Mouse (Mus musculus): ENCODE data around the gene Nfkb1.

The Nfkb1 gene

GRCm38 (mm10) chr3:135670869-135671268, 20.5 kb downstream of the Nfkb1 start:
- no peak for DNase-seq (ENCODE audit: low spot score)

DNA sequence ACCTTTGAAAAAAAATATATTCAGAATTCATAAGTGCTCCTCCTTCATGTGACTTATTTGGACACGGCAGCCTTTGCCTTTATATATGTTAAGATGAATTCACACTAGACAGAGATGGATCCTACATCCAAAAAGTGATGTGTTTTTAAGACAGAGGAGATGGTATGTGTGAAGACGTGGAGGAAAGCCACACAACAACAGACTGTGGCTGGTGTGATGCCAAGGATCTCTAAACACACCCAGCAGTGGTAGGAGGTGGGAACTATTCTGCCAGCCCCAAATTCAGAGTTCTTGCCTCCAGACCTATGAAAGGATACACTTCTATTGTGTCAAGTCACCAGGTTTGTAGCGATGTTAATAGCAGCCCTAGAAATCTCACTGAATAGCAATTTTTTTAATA, 24.3 kb downstream of the Nfkb1 start:
- no peak for DNase-seq (ENCODE audit: low spot score)

DNA sequence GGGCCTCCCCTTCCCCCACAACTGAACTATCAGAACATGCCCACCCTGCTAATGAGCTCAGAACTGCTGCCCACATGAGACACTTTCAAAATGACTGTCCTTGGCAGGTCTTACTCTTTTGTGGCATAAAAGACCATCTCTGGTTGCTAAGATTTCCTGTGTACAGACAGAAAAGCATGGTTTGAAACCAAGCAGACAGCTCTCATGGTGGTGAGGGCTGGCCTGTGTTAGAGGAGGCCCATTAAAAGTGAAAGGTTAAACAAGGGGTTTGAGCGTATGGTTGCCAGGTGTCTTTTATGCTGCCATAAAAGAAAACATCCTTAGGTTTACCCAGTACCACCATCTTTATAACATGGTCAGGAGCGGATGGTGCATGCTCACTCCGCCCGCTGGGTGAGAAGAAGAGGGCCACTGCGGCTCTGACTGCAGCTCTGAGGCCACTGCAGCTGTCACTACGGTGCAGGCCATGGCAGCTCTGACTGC, 25.5 kb downstream of the Nfkb1 start:
- DNase-seq (ENCODE audit: low spot score): no peak

DNA sequence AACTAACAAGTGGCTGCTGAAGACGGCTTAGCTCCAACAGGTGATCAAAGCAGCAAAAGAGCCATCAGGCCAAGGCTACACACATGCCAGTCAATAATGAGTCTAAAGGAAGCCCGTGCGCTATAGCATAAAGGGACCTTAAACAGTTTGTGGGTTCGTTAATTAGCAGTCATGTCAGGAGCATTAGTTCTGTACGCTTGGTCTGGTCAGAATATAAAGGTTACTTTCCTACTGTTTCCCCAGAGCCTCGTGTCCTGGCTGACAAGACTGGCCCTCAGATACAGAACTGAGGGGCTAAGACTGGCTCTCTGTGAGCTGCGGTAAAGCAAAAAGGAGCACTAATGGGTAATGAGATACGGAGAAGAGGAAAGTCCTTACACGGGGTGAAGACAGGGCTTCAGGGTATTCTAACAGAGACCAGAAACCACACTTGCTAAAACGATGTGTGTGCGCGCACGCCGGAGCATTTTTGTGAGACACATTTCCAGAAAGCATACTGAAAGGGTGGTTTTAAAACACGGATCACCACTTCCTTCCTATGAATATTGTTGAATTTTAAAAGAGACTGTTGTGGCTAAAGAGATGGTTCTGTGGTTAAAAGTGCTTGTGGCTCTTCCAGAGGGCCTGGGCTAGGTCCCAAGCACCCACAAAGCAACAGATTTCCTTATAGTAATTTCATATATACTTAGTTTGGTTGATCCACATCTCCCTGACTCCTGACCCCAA, 29.0 kb downstream of the Nfkb1 start:
- no peak for DNase-seq (ENCODE audit: low spot score)

- DNase-seq (ENCODE audit: low spot score): no peak
These were observed 29.6 kb downstream of the Nfkb1 start for GRCm38 (mm10) chr3:135661707-135662106.

DNA sequence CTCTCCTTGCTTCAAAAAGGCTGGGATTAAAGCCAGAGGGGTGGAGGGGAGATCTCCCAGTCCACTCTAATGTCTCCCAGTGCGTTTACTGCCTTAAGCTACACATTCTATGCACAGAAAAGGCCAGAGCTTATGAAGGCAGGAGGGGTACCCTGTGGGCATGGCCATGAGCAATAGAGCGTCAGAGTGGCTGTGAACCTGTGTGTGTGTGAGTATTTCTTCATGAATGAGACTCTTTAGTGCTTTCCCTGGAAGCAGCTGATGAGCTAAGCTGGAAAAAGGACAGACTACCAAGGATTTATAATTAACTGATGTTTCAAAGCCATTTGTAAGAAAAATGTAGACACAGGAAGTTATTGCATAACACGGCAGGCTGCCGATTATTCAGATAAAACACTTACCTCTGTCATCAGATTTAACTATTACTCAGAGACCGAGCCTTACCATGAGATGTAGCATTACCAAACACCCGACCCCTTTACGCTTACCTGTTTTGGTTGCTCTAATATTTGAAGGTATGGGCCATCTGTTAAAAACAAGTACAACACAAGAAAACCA, 32.7 kb downstream of the Nfkb1 start:
- no peak for DNase-seq (ENCODE audit: low spot score)

DNA sequence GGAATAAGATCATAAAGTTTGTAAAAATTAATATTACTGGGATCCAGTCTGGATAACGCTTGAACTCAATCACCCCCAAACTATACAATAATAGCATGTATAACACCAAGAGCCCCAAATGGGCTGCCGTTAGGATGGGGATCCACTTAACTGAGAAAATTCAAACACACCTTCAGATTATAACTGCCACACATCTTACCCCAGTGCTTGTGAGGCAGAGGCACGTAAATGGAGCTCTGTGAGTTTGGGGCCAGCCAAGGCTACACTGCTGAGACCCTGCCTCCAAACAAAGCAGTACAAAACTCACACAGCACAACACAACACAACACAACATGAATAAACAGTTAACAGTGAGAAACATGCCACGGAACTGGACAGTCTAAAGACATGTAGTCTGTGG, 35.2 kb downstream of the Nfkb1 start:
- no peak for DNase-seq (ENCODE audit: low spot score)

GRCm38 (mm10) chr3:135650773-135651555, 40.4 kb downstream of the Nfkb1 start:
- DNase-seq (ENCODE audit: low spot score): no peak

DNA sequence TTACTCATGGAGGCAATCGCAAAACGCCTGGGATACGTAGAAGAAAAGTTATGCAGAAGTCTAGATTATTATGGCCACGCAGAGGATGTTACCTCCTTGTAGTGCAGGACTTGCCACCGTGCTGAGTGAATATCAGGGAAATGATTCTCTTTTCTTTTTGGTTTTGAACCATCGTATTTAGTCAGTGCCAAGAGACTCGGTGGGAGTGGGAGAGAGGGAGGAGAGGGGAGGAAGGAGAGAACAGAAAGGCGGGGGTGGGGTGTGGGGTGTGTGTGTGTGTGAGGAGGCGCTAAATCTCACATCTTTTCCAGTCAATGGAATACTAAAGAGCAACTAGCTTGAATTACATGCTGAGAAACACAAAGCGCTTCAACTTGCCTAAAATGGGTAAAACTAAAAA, 41.5 kb downstream of the Nfkb1 start:
- DNase-seq (ENCODE audit: low spot score): no peak

GRCm38 (mm10) chr3:135648501-135648900, 42.8 kb downstream of the Nfkb1 start:
- DNase-seq (ENCODE audit: low spot score): no peak

DNA sequence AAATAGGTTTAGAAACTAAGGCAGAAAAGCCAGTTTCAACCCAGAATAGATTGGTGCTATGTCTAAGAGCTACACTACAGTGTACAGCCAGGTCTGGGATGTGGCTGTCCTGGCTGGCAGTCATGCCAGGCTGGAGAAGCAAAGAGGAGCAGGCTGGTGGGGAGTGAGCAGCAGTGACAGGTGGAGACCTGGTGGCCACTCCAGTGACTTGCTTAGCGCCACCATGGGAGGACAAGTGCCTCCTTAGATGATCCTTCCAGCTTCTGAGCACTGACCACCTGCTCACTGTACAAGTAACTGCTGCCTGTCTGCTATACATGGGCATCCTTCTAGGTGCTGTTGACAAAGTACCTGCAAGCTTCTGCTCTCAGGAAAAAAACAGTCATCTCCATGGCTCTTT, 44.7 kb downstream of the Nfkb1 start:
- no peak for DNase-seq (ENCODE audit: low spot score)

GRCm38 (mm10) chr3:135644971-135645370, 46.4 kb downstream of the Nfkb1 start:
- no peak for DNase-seq (ENCODE audit: low spot score)

DNA sequence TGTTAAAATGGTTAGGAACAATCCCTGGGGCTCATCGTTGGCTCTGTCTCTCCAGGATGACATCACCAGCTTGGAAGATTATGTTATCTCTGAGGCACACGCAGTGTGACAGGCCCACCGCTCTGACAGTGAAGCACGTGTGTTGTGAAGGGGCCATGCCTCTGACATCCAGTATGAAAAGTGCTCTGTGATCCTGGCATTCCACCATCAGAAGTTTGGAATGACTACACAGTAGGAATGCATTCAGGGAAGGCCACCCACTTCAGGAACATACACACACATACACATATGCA, 49.8 kb downstream of the Nfkb1 start:
- DNase-seq (ENCODE audit: low spot score): no peak

DNA sequence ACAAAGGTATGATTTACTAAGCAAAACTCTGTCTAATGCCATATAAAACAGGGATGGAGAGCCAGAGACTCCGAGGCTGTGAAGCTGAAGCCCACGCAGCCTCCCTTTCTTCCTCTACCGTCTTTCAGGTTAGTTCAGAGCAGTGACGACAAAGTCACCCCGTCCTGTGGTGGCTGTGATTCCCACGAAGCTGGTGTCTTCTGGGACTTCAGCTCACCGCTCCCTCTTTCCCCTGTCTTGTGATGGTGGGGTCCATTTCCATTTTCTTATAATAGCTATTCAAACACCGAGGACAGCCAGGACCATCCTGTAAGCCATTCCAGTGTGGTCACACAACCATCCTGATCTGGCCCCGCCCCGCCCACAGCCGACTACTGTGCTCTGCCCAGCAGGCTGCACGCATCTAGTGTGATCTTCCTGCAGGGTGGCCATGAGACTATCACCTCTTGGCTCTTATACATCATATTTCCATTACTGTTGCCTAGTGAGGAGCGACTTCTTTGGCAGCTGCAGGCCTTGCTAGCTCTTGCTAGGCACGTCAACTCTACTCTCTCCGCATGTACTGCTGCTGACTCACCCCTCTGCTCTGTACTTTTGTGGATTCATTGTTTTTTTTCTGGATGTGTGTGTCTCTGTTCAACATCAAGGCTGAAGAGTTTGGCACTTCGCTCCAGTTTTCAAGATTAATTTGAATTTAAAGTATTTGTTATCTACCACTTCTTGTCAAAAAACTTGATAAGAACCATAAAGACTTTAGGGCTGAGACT, 50.3 kb downstream of the Nfkb1 start:
- no peak for DNase-seq (ENCODE audit: low spot score)

GRCm38 (mm10) chr3:135640203-135640602, 51.1 kb downstream of the Nfkb1 start:
- DNase-seq (ENCODE audit: low spot score): no peak

DNA sequence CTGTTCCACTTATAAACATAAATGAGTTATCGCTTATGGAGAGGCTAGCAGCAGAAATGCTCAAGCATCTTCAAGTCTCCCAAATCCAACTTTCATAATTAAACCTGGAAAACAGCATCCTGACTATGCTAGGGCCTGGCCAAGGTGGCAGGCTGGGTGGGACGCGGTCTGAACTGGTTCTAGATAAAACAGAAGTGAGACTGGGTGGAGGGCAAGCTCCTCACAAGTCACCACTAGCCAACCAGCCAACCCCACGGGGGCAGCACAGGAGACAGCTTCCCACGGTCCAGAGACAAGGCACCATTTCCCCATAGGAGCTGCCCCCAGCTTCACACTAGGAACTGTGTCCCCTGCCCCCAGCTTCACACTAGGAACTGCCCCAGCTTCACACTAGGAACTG, 53.8 kb downstream of the Nfkb1 start:
- no peak for DNase-seq (ENCODE audit: low spot score)

GRCm38 (mm10) chr3:135636454-135636853, 54.9 kb downstream of the Nfkb1 start:
- DNase-seq (ENCODE audit: low spot score): no peak

DNA sequence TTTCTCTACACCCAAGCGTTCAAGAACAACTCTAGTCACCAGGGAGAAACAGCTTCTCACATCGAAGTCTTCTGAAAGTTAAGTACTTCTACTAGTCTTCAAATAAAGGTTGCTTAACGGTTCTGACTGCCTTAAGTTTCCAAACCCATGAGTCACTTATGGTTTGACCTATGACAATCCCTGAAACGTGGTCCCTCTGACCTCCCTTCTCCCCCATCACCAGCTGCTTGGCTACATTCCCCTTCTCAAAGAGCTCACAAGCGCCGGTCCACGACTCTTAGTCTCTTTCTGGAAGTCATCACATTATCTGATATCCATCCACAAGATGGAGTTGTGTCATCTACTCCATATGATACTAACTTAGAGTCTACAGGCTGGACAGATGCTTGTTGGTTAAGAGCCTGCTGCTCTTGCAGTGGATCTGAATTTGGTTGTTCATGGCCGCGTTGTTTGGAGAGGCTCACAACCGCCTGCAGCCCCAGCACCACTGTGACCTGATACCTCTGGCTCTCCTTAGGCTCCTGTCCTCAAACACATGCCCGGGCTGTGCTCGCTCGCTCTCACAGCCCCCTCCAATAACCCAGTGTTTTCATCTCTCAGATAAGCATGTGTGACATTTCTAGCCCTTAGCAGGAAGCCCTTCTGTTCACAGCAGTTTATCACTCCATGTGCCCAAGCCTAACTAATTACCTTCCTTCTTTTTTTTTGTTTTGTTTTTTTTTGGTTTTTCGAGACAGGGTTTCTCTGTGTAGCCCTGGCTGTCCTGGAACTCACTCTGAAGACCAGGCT, 55.5 kb downstream of the Nfkb1 start:
- DNase-seq (ENCODE audit: low spot score): no peak

GRCm38 (mm10) chr3:135635030-135635429, 56.3 kb downstream of the Nfkb1 start:
- no peak for DNase-seq (ENCODE audit: low spot score)

DNA sequence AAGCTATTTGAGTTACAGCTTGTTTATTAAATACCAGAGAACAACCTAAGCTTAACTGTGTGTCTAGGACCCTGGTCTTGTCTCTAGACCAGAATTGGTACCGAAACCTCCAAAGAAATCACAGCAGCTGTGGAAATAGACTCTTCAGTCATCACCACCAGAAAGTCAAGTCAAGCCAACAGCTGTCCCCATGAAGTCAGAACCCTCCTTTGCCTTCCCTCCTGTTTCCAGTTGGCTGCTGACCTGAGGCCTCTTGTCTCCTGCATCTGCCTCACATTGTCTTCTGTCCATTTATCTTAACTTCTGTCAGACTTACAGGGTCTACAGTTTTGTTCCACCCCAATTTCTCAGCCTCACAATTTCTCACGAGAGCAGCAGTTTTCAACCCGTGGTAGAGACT, 57.1 kb downstream of the Nfkb1 start:
- no peak for DNase-seq (ENCODE audit: low spot score)

DNA sequence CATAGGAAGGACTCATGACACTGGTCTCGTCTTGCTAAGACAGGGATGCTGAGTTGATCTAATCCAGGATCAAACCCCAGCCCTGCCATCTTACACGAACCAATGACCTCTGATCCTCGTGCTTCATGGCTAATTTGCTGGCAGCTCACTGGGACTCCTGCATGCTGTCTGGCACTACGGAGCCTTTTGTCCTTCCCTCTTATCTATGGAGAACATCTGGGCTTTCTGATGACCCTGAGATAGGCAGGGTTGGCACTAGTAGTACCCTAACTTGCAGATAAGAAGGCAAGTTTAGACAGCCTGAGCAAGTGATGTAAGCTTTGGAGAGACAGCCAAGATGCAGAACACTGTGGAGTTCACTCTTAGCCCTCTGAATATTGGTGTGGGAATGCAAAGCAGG, 59.5 kb downstream of the Nfkb1 start:
- no peak for DNase-seq (ENCODE audit: low spot score)

- DNase-seq (ENCODE audit: low spot score): no peak
These were observed 60.3 kb downstream of the Nfkb1 start for GRCm38 (mm10) chr3:135631096-135631457.

All from layer of hippocampus, adult 9-10 months (tissue).